Mouse (Mus musculus) neural tube, embryonic 14.5 days (tissue): ENCODE measurements around the gene Arap1. TPM values are rescaled to one million over a fixed set of nuclear protein-coding genes. Genes with fewer than 3 reads are reported as not detected.

Source experiments
- ATAC-seq: fragments of 200-750 bp; cut with Nextera tagmentation; 2 replicates; pipeline ENCODE4 v1.8.0; 2017; ENCODE audit warnings: low read depth, mild to moderate bottlenecking, moderate TSS enrichment, moderate library complexity
- H3K27ac ChIP-seq: fragments of 300-500 bp; sonication (generic); 2 replicates; pipeline ENCODE4 v1.5.1; 2014; ENCODE audit warnings: low read depth, mild to moderate bottlenecking, control low read depth, low read length, moderate library complexity, mixed read lengths
- H3K27me3 ChIP-seq: fragments of 300-500 bp; sonication (generic); 2 replicates; pipeline ENCODE4 v1.6.1; 2014; ENCODE audit warnings: low read length; ENCODE audit not compliant: control insufficient read depth, insufficient read depth
- H3K36me3 ChIP-seq: fragments of 300-500 bp; sonication (generic); 2 replicates; pipeline ENCODE4 v1.6.1; 2014; ENCODE audit warnings: low read length, mixed read lengths; ENCODE audit not compliant: control insufficient read depth, insufficient read depth
- H3K4me1 ChIP-seq: fragments of 300-500 bp; sonication (generic); 2 replicates; pipeline ENCODE4 v1.6.1; 2014; ENCODE audit warnings: low read length; ENCODE audit not compliant: control insufficient read depth, insufficient read depth
- H3K4me2 ChIP-seq: fragments of 300-500 bp; sonication (generic); 2 replicates; pipeline ENCODE4 v1.6.1; 2014; ENCODE audit warnings: mild to moderate bottlenecking, low read depth, low read length, control low read depth
- H3K4me3 ChIP-seq: fragments of 300-500 bp; sonication (generic); 2 replicates; pipeline ENCODE4 v1.5.1; 2014; ENCODE audit warnings: low read depth, low read length, control low read depth, mixed read lengths
- H3K9ac ChIP-seq: fragments of 300-500 bp; sonication (generic); replicated peaks from 2 replicates; pipeline ENCODE4 v1.6.1; 2014; ENCODE audit warnings: low read depth, mild to moderate bottlenecking, control low read depth, low read length, mixed read lengths
- H3K9me3 ChIP-seq: fragments of 300-500 bp; sonication (generic); 2 replicates; pipeline ENCODE4 v1.6.1; 2016; ENCODE audit warnings: low read length; ENCODE audit not compliant: control insufficient read depth
- WGBS: fragments of 180-500 bp; shearing (Covaris S2); extraction: QIAGEN DNeasy Blood & Tissue Kit; methylation state at CpG from one replicate; pipeline ENCODE4 v1.1.7; 2014; 5-methylcytosine and 5-hydroxymethylcytosine counted together
- polyA plus RNA-seq: library from polyadenylated mRNA; unstranded; fragments of >200 nt; fragmentation: Nextera tagmentation; extraction: Ambion mirVana; gene quantifications from 2 replicates; pipeline ENCODE4 v1.2.1, GENCODE M21; 2014

The Arap1 gene
- polyA plus RNA-seq, 1 experiment from 2014 or later, result 4.0 TPM

DNA sequence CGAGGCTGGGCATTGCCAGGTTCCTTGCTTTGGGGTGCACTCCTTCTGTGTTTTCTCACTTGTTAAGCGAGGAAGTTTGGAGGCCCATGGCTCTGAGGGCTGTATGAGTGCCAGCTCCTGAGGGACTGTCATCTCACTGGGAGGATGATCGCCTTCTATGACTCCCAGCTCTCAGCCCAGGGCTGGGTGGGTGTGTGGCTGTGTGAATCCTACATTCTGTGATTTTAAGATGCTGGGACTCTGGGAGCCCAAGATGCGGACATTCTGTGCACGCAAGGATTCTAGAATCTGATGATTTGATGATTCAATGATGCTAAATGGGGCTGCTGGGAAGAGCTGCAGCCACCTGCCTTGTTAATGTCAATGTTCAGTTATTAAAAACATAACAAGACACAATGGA lies 109.4 kb downstream of the Arap1 start:
- Histone ChIP-seq H3K27me3 (no peaks in the 10 kb centered on the region), H3K9me3 (no peaks in the 10 kb centered on the region), H3K9ac (no peak overlapping the region), H3K4me1 (0 out of 2 replicates have a peak, but pooled peaks cover 7% of the 10 kb centered on the region), H3K4me2 (no peak overlapping the region), H3K4me3 (no peak overlapping the region), H3K27ac (no peak overlapping the region), H3K36me3 (no peaks in the 10 kb centered on the region)
- WGBS, result 80% methylated on average over 5 of the region's 5 CpGs
- no peak for ATAC-seq

DNA sequence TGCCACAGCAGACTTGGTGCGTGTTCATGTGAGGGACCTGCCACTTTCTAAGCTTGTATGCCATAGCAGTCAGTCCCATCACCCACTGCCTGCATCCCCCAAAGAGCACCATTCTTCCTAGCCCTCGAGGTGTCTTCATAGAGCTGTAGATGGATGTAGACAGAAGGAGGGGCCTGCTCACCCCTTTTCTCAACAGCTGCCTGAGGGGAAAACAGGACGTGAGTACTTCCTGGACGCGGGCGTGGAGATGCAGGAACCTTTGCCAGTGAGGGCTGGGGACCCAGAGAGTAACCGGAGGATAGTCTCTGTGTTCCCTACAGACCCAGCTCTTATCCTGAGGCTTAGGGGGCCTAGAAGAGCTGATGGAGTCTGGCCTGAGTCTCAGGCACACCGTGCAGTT lies 109.9 kb downstream of the Arap1 start:
- no peaks in the 10 kb centered on the region for H3K9me3 ChIP-seq
- H3K4me1 ChIP-seq, result 0 out of 2 replicates have a peak, but pooled peaks cover 7% of the 10 kb centered on the region
- H3K27me3 ChIP-seq, result no peaks in the 10 kb centered on the region
- no peak overlapping the region for H3K4me2 ChIP-seq
- no peaks in the 10 kb centered on the region for H3K36me3 ChIP-seq
- H3K9ac ChIP-seq, result no peak overlapping the region
- 64% methylated on average over 8 of the region's 8 CpGs for WGBS
- H3K27ac ChIP-seq, result no peak overlapping the region
- ATAC-seq, result no peak
- H3K4me3 ChIP-seq, result no peak overlapping the region

- no peak overlapping the region for H3K4me2 ChIP-seq
- 0 out of 2 replicates have a peak, but pooled peaks cover 7% of the 10 kb centered on the region for H3K4me1 ChIP-seq
- no peaks in the 10 kb centered on the region for H3K9me3 ChIP-seq
- no peaks in the 10 kb centered on the region for H3K27me3 ChIP-seq
- WGBS, result 67% methylated on average over 4 of the region's 4 CpGs
- no peak overlapping the region for H3K9ac ChIP-seq
- ATAC-seq, result no peak
- no peak overlapping the region for H3K27ac ChIP-seq
- H3K36me3 ChIP-seq, result no peaks in the 10 kb centered on the region
- no peak overlapping the region for H3K4me3 ChIP-seq
Observed at GRCm38 (mm10) chr7:101458278-101458781, 110.5 kb downstream of the Arap1 start.

GRCm38 (mm10) chr7:101459305-101459813 lies 111.5 kb downstream of the Arap1 start:
- H3K36me3 ChIP-seq, result no peaks in the 10 kb centered on the region
- no peaks in the 10 kb centered on the region for H3K9me3 ChIP-seq
- no peak for ATAC-seq
- no peak overlapping the region for H3K27ac ChIP-seq
- H3K27me3 ChIP-seq, result no peaks in the 10 kb centered on the region
- H3K4me3 ChIP-seq, result no peak overlapping the region
- 0 out of 2 replicates have a peak, but pooled peaks cover 9% of the 10 kb centered on the region for H3K4me1 ChIP-seq
- H3K9ac ChIP-seq, result no peak overlapping the region
- 76% methylated on average over 9 of the region's 9 CpGs for WGBS
- no peak overlapping the region for H3K4me2 ChIP-seq

DNA sequence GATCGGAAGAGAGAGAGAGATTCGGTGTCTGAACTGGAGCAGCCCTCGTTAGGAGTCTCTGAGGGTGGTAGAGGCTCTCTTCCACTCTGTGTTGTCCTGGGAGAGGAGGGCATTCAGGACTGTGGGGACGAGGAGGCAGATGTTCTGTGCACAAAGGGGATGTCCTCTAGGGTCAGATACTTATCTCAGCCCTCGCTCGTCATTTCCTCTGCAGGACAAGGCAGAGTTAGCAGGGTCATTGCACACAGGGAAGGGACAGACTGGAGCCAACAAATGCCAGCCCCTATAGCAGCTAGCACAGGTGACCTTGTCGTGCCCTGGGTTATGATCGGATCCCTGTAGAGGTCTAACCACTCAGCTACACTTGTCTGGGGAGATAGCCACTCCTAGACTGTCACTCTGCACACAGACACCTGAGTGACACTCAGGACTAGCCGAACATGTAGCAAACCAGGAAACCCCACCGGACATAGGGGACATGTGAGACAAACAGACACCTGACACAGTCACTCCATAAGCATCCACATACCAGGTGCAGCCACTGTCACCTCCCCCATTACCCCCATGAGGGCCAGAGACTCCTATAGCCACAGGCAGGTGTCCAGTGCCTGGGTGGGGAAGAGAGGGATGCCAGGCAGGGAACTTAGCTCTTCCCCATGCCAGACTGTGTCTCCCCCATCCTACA lies 112.2 kb downstream of the Arap1 start:
- no peak overlapping the region for H3K4me2 ChIP-seq
- 0 out of 2 replicates have a peak, but pooled peaks cover 7% of the 10 kb centered on the region for H3K4me1 ChIP-seq
- H3K9me3 ChIP-seq, result no peaks in the 10 kb centered on the region
- no peak for ATAC-seq
- no peaks in the 10 kb centered on the region for H3K27me3 ChIP-seq
- H3K9ac ChIP-seq, result 0 out of 2 replicates have a peak overlapping the region, but pooled peaks have one; percentile 7
- H3K4me3 ChIP-seq, result no peak overlapping the region
- H3K36me3 ChIP-seq, result no peaks in the 10 kb centered on the region
- H3K27ac ChIP-seq, result no peak overlapping the region
- 60% methylated on average over 10 of the region's 10 CpGs for WGBS

- 20% methylated on average over 10 of the region's 10 CpGs for WGBS
- Histone ChIP-seq H3K4me3 (no peak overlapping the region), H3K4me1 (0 out of 2 replicates have a peak, but pooled peaks cover 7% of the 10 kb centered on the region)
Observed at GRCm38 (mm10) chr7:101460608-101460957, 112.7 kb downstream of the Arap1 start.

GRCm38 (mm10) chr7:101461571-101461970 lies 113.7 kb downstream of the Arap1 start:
- no peak for ATAC-seq
- no peak overlapping the region for H3K4me3 ChIP-seq
- no peaks in the 10 kb centered on the region for H3K9me3 ChIP-seq
- no peaks in the 10 kb centered on the region for H3K36me3 ChIP-seq
- H3K4me2 ChIP-seq, result no peak overlapping the region
- H3K9ac ChIP-seq, result no peak overlapping the region
- no peaks in the 10 kb centered on the region for H3K27me3 ChIP-seq
- H3K4me1 ChIP-seq, result 0 out of 2 replicates have a peak, but pooled peaks cover 7% of the 10 kb centered on the region
- 85% methylated on average over 11 of the region's 11 CpGs for WGBS
- H3K27ac ChIP-seq, result no peak overlapping the region

More at GRCm38 (mm10) chr7:101460608-101460957, 112.7 kb downstream of the Arap1 start:
- Histone ChIP-seq H3K4me2 (no peak overlapping the region), H3K27me3 (no peaks in the 10 kb centered on the region), H3K9ac (0 out of 2 replicates have a peak overlapping the region, but pooled peaks have one; percentile 7), H3K27ac (no peak overlapping the region), H3K36me3 (no peaks in the 10 kb centered on the region), H3K9me3 (no peaks in the 10 kb centered on the region)
- peak; percentile 65; the same call in 1 of the 2 replicates for ATAC-seq
